Mouse (Mus musculus): ENCODE results near the gene Atpaf2.
A peak's percentile ranks its signal among the peaks of the same experiment; 100 is the strongest.

Gene Atpaf2

DNA sequence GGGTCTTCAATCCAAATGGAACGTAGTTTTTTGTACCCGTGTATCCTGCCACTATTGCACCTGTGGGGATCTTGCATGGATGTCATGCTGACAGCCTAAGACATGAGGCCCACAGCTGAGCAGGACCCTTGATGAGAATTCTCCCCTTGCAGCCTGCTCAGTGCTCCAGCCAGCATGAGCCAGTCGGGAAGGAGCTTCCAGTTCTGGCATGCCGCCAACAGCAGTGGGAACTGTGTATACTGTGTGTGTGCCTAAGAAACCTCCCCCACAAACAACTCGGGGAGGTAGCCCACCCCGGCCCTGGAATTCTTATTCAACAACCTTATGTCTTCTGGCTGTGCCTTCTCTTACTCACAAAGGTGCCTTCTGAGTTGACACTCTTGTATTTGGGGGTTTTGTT is 21.7 kb downstream of the Atpaf2 start:
- peak; percentile 29 for DNase-seq

GRCm38 (mm10) chr11:60391346-60391745 is 26.9 kb downstream of the Atpaf2 start:
- no peak for DNase-seq

DNA sequence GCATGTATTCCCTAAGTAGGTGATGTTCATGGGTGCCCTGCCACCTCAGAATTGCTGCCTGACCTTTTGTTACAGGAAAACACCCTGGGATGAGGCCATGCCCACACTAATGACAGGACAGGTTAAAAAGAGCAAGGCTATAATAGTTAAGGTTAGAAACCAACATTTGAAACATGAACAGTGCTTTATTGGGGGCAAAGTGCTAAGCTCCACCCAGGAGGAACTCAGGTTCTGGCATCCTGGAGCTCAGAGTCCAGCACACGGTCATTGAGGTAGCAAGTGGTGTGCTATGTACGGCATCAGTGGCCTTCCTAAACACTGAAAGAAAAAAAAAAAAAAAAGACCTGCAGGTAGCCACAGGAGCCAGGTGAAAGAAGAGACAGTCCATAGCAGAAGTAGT is 30.3 kb downstream of the Atpaf2 start:
- DNase-seq: no peak

DNA sequence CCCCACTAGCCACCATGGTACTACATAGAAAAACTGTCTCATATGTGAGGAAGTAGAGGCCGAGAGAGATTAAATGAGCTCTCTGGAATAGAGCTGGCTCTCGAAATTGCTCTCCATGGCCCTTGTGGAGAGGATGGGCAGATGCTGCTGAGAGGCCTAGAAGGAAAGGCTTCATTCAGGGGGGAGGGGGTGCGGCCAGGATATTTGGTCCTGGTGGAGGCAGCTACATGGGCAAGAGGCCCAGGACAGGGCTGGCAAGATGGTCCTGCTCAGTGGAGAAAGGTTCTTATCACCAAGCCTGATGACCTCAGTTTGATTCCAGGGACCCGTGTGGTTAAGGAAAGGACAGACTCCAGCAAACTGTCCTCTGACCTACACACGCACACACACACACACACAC is 32.3 kb downstream of the Atpaf2 start:
- no peak for DNase-seq

DNA sequence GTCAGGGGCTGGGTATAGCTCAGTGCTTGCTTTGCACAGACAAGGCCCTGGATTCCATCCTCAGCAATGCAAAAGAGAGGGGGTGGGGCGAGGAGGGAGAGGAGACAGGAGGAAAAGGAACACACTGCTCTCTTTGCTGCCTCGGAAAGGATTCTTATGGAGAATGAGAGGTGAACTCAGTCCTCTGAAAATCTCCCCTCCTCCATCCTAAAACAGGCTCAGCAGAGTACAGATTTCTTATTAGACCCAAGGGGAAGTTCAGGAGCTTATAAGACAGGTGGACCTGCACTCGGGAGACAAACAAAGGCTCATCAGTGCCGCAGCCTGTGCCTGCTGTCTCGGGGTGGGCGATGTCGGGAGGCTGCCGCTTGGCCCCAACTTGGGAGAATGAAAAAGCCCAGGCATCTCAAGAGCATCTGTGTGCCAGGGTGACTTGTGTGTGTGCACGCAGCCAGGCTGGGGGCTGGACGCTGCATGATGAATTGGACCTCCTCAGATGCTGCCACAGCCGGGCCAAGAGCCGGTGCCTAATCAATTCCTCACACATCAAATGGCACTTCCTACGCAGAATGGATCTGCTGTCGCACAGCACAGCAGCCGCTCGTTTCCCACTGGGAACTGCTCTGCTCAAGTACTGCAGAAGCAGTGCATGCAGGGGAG is 33.4 kb downstream of the Atpaf2 start:
- DNase-seq: no peak

GRCm38 (mm10) chr11:60383518-60383917 is 34.7 kb downstream of the Atpaf2 start:
- no peak for DNase-seq

- no peak for DNase-seq
These were observed 43.8 kb downstream of the Atpaf2 start for GRCm38 (mm10) chr11:60374481-60374880.

DNA sequence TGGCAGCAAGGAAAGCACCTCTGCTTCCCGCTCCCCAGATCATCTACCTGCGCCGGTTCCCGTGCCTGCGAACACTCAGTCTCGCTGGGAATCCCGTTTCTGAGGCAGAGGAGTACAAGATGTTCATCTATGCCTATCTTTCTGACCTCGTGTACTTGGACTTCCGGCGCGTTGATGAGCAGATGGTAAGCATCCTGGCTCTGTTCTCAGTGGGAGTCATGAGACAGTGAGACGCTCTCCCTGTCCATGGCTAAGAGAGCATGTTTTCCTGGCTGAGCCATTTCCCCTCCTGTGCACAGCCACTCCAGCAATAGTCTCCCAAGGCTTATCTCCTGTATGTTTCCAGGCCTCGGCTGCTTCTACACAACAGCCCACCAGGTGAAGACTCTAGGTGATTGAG is 47.8 kb downstream of the Atpaf2 start:
- no peak for DNase-seq

DNA sequence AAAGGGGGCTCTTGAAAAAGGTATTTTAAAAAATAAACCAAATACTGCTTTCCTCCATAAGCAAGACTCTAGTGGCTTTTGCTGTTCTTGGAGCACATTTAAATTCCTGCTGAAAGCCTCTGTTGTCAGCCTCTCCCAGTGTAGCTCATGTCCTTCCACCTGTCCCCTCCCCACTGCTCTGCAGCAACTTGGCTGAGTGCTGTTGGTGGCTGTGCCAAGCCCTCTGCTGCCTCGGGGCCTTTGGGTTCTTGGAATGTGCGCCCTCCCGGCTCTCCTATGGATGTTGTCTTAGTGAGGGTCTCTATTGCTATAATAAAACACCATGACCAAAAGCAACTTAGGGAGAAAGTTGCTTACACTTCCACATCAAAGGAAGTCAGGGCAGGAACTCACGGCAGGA is 48.8 kb downstream of the Atpaf2 start:
- DNase-seq: no peak

- DNase-seq: no peak
These were observed 49.3 kb downstream of the Atpaf2 start for GRCm38 (mm10) chr11:60368909-60369308.

- no peak for DNase-seq
These were observed 51.0 kb downstream of the Atpaf2 start for GRCm38 (mm10) chr11:60367256-60367655.

- no peak for DNase-seq
These were observed 51.8 kb downstream of the Atpaf2 start for GRCm38 (mm10) chr11:60366239-60367019.

DNA sequence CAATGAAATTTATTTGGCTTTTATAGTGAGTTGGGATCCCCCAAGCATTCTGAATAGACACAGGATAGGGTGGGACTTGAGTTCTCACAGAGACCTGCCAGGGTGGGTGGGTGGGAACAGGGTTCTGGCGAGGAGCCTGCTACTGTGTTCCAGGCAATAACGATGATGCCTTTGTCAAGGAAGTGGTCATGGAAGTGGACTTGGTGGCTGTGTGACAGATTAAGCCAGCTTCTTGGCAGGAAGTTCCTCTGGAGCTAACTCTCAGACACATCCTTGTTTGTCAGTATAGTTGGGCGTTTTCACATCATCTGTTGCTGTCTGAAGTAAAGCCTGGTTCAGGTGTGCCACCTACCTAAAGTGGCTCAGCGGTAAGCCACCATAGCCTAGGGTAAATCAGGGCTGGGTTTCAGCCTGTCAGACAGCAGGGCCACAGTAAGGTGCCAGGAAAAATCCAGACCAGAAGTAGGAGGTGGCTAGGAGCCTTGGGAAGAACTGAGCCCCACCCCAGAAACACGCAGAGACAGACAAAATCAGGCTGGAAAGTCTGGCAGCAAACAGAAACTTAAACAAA is 57.5 kb downstream of the Atpaf2 start:
- peak; percentile 52 for DNase-seq

DNA sequence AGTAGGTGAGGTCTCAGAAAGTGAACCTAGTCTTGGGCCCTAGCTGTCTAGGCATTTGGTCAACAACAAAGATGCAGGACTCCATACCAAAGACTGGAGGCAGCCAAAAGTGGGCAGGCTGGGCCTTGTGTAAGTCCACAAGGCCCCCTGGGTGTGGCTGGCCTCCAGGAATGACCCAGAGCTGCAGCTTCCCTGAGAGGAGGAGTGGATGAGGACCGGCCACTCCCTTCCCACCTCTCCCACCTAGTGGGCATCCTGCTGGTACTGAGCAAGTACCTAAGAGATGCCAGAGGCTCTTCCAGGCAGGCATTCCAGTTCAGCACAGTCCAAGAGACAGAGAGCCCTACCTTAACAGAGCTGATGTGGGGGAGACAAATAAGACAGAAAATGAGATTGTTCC is 58.3 kb downstream of the Atpaf2 start:
- no peak for DNase-seq

DNA sequence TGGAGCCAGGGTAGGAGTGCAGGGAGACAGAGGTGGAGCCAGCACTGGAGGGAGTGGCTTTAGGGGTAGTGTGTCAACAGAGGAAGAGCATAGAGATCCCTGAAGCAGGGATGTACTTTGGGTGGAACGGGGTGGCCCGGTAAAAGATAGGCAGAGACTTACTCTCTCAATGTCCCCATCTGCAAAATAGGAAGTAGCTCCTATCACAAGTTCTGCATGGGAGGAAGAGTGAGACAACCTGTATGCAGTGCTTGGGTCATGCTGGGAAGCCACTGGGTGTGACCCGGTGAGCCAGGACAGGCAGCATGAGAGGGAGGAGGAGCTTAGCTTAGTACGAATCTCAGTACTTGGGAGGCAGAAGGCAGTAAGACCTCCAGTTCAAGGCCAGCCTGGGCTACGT is 59.1 kb downstream of the Atpaf2 start:
- no peak for DNase-seq

- no peak for DNase-seq
These were observed 59.7 kb downstream of the Atpaf2 start for GRCm38 (mm10) chr11:60358548-60358947.

DNA sequence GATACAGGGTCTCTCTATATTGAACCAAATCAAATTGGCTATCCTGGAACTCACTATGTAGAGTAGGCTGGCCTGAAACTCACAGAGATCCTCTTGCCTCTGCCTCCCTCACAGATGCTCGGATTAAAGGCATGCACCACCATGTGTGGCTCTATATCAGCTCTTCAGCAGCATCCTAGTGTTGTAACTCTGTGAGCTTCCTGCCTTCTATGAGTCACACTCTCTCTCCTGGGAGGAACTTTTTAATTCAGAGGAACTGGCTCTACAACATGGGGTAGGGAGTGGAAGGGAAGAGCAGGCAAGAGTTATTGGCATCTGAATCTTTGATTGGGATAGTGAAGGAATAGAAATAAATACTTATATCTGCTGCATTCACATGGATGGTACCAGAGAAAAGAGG is 61.1 kb downstream of the Atpaf2 start:
- DNase-seq: no peak

DNA sequence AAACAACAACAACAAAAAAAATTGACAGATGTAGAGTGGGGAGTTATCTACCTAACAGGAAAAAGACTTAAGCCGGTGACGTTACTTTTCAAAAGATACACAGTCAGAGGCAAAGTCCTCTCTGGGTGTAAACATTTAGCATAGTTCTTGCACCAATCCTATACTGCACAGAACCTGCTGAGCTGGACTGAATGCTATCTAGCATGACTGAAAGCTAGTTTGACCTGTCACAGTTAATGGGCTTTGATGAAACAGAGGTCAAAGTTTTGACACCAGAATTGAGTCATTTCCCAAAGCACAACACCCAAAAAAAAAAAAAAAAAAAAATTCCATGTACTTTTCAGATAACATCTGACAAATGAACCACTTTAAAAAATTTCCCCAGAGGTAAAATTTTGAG is 62.3 kb downstream of the Atpaf2 start:
- no peak for DNase-seq

DNA sequence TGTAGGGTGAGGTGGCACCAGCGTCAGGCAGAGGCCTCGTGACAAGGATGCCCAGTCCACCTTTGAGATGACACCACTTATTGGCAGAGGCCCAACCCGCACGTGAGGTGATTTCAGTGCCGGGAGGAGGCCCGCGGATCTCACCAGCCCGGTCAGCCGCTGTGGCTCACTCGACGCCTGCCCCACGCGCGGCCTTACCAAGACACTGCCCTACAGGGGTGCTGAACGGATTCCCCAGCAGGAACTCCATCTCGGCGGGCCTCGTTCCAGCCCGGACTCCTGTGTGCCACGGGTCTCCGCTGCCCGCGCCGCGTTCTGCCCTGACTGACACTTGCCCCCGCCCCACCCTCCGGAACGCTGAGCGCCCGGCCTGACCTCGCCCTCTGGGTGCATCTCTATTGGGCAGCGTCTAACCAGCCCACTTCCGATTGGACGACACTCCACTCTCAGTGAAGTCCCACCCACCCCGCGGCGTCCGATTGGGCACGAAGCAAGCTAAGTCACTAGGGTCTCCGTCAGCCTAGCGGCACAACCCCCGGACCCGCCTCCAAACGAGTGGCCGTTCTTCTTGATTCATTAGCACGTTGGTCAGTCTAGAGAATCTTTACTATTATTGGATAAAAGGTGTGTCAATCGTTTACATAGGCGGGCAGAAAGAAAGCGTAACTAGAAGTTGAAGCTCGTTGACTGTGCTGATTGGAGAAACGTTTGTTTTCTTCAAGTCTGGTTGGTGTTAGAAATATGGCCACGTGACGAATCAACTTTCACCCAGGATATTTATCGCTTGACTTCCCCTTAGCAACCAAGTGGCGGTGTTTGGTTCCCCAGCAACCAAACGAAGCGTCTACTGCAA is 65.5 kb downstream of the Atpaf2 start, which contains the start of the genes Tom1l2 and Drc3:
Gene Tom1l2, minus strand, starts transcription at position 347 of the 853 bp plus-strand sequence.
Gene Drc3, plus strand, starts transcription at position 771 of the 853 bp plus-strand sequence.
- DNase-seq: peak; percentile 100

GRCm38 (mm10) chr11:60351925-60352371 is 66.3 kb downstream of the Atpaf2 start:
- DNase-seq: peak; percentile 43

DNA sequence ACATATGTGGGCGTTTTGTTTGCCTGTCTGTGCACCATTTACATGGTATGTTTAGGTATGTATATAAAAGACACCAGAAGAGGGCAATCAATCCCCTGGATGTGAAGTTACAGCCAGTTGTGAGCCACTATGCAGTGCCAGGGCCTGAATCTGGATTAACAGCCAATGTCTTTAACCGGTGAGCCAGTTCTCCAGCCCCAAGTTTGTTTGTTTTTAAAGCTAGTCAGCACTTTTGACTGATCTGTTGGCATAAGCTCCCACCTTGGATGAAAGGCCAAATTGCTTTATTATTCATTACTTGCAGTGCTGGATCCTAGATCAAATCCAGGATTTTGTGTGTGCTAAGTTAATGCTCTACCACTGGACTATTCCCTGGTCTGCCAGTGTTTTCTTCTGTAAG is 66.9 kb downstream of the Atpaf2 start:
- peak; percentile 47 for DNase-seq

Data from kidney, postnatal 14 days (tissue).